20 mouse cellular contexts compared by ENCODE assay signal in genomic region chr6:87272202-87272601, GRCm38 (mm10).
A peak's percentile ranks its signal among the peaks of the same experiment; 100 is the strongest.
DNase-seq lines count a peak whose midpoint lies in the region; ATAC-seq lines count a peak whose summit lies in the region.
"Had no signal": no experiment of that assay in that cellular context is flagged by ENCODE, and none has a peak within 500 bp of the region (broad histone marks: within the 10 kb centered on the region; RNA-seq: fewer than 3 reads in every experiment).

No protein-coding gene starts in this region.

- DNase-seq in kidney, postnatal 10 days, result peak; percentile 42
- no peak for DNase-seq in kidney, postnatal 14 days
- DNase-seq in embryonic facial prominence, embryonic 10.5 days (ENCODE audit: low spot score), result peak; percentile 40
- DNase-seq in embryonic facial prominence, embryonic 14.5 days (ENCODE audit: low spot score), result peak; percentile 84
- no peak for DNase-seq in urinary bladder, postnatal 10 days (ENCODE audit: low spot score)
- no peak for DNase-seq in hindbrain, embryonic 14.5 days (ENCODE audit: low spot score)
- DNase-seq: adrenal gland, postnatal 36 days; cerebellum, postnatal 10 days; gastrocnemius, postnatal 10 days; lung, adult 18-20 months; thymus, postnatal 14 days had no signal

- H3K36me3 ChIP-seq in embryonic facial prominence, embryonic 10.5 days (replicated peaks), result peaks cover 42% of the 10 kb centered on the region
- H3K36me3 ChIP-seq in embryonic facial prominence, embryonic 14.5 days (ENCODE audit: control insufficient read depth, insufficient read depth, low read length), result peaks cover 41% of the 10 kb centered on the region
- H3K36me3 ChIP-seq in limb, embryonic 15.5 days, result peaks cover 43% of the 10 kb centered on the region
- no peaks in the 10 kb centered on the region for H3K36me3 ChIP-seq in hindbrain, embryonic 14.5 days (replicated peaks; ENCODE audit: control insufficient read depth, insufficient read depth)

- H3K4me2 ChIP-seq in embryonic facial prominence, embryonic 14.5 days (ENCODE audit: low read depth, low read length), result no peak overlapping the region
- no peak overlapping the region for H3K4me2 ChIP-seq in limb, embryonic 15.5 days
- H3K4me2 ChIP-seq in hindbrain, embryonic 14.5 days (replicated peaks), result no peak overlapping the region
- H3K4me2 ChIP-seq: heart, embryonic 11.5 days; hindbrain, embryonic 12.5 days; limb, embryonic 13.5 days had no signal

- WGBS in embryonic facial prominence, embryonic 10.5 days, result 65% methylated on average over 2 of the region's 2 CpGs
- WGBS in embryonic facial prominence, embryonic 14.5 days, result 52% methylated on average over 2 of the region's 2 CpGs
- WGBS in limb, embryonic 15.5 days, result 48% methylated on average over 2 of the region's 2 CpGs
- whole genome bisulfite sequencing in hindbrain, embryonic 14.5 days, result 85% methylated on average over 2 of the region's 2 CpGs

- peak overlapping the region; percentile 70 for H3K27ac ChIP-seq in embryonic facial prominence, embryonic 10.5 days (replicated peaks)
- peak overlapping the region; percentile 59; the same call in 1 of the 2 replicates for H3K27ac ChIP-seq in embryonic facial prominence, embryonic 14.5 days (replicated peaks; ENCODE audit: low read depth, low read length)
- peak overlapping the region; percentile 38; the same call in 1 of the 2 replicates for H3K27ac ChIP-seq in limb, embryonic 15.5 days
- H3K27ac ChIP-seq in hindbrain, embryonic 14.5 days, result no peak overlapping the region
- H3K27ac ChIP-seq: hindbrain, embryonic 12.5 days; midbrain, embryonic 10.5 days had no signal

- peaks cover 46% of the 10 kb centered on the region for H3K4me1 ChIP-seq in embryonic facial prominence, embryonic 10.5 days
- peaks cover 34% of the 10 kb centered on the region for H3K4me1 ChIP-seq in embryonic facial prominence, embryonic 14.5 days (ENCODE audit: control insufficient read depth, insufficient read depth, low read length)
- peaks cover 40% of the 10 kb centered on the region for H3K4me1 ChIP-seq in limb, embryonic 15.5 days
- peaks cover 19% of the 10 kb centered on the region for H3K4me1 ChIP-seq in hindbrain, embryonic 14.5 days (replicated peaks; ENCODE audit: control insufficient read depth, insufficient read depth, low read length)

- ATAC-seq in embryonic facial prominence, embryonic 14.5 days (ENCODE audit: low read depth), result peak; percentile 66
- peak; percentile 53; the same call in 1 of the 2 replicates for ATAC-seq in limb, embryonic 15.5 days (ENCODE audit: insufficient number of reproducible peaks, low FRiP score, low TSS enrichment, low read depth)
- no peak for ATAC-seq in CD4-positive, CD25-positive, alpha-beta regulatory T cell, adult 4 months
- ATAC-seq in hindbrain, embryonic 14.5 days (ENCODE audit: low FRiP score), result no peak
- ATAC-seq: forebrain, embryonic 16.5 days; intestine, embryonic 16.5 days had no signal

- no peak overlapping the region for H3K9ac ChIP-seq in embryonic facial prominence, embryonic 14.5 days (ENCODE audit: low read depth, low read length)
- no peak overlapping the region for H3K9ac ChIP-seq in limb, embryonic 15.5 days
- no peak overlapping the region for H3K9ac ChIP-seq in hindbrain, embryonic 14.5 days
- H3K9ac ChIP-seq: hindbrain, embryonic 12.5 days; limb, embryonic 13.5 days had no signal

- no peaks in the 10 kb centered on the region for H3K27me3 ChIP-seq in embryonic facial prominence, embryonic 10.5 days (replicated peaks; ENCODE audit: low read depth, poor library complexity, severe bottlenecking)
- H3K27me3 ChIP-seq in embryonic facial prominence, embryonic 14.5 days (replicated peaks; ENCODE audit: control insufficient read depth, insufficient read depth, low read length), result no peaks in the 10 kb centered on the region
- H3K27me3 ChIP-seq in limb, embryonic 15.5 days, result no peaks in the 10 kb centered on the region
- no peaks in the 10 kb centered on the region for H3K27me3 ChIP-seq in hindbrain, embryonic 14.5 days (ENCODE audit: control insufficient read depth, insufficient read depth, low read length)
- H3K27me3 ChIP-seq: hindbrain, embryonic 12.5 days; limb, embryonic 13.5 days had no signal

- H3K9me3 ChIP-seq in embryonic facial prominence, embryonic 10.5 days, result peaks cover 9% of the 10 kb centered on the region; the same call in 1 of the 2 replicates
- peaks cover 5% of the 10 kb centered on the region for H3K9me3 ChIP-seq in embryonic facial prominence, embryonic 14.5 days (ENCODE audit: control insufficient read depth, low read length)
- 0 out of 2 replicates have a peak, but pooled peaks cover 6% of the 10 kb centered on the region for H3K9me3 ChIP-seq in limb, embryonic 15.5 days
- 0 out of 2 replicates have a peak, but pooled peaks cover 3% of the 10 kb centered on the region for H3K9me3 ChIP-seq in hindbrain, embryonic 14.5 days (ENCODE audit: control insufficient read depth, low read length)

- H3K4me3 ChIP-seq in embryonic facial prominence, embryonic 10.5 days, result no peak overlapping the region
- no peak overlapping the region for H3K4me3 ChIP-seq in embryonic facial prominence, embryonic 14.5 days (ENCODE audit: low read depth, low read length)
- H3K4me3 ChIP-seq in limb, embryonic 15.5 days, result no peak overlapping the region
- no peak overlapping the region for H3K4me3 ChIP-seq in hindbrain, embryonic 14.5 days (replicated peaks; ENCODE audit: low read length)
- H3K4me3 ChIP-seq: erythroblast, embryonic 14.5 days; hindbrain, embryonic 12.5 days; limb, embryonic 13.5 days; midbrain, embryonic 10.5 days had no signal

Comparison
In these comparisons a context has a peak if more than half of its experiments do, and no peak if none do; other contexts are left out.
1. DNase-seq: peak in kidney, postnatal 10 days (single experiment), embryonic facial prominence, embryonic 10.5 days (single experiment) and embryonic facial prominence, embryonic 14.5 days (single experiment); none in kidney, postnatal 14 days (single experiment), urinary bladder, postnatal 10 days (single experiment) and hindbrain, embryonic 14.5 days (single experiment).
2. ATAC-seq: peak in embryonic facial prominence, embryonic 14.5 days (single experiment) and limb, embryonic 15.5 days (single experiment); none in CD4-positive, CD25-positive, alpha-beta regulatory T cell, adult 4 months (single experiment) and hindbrain, embryonic 14.5 days (single experiment).